Mouse (Mus musculus) activated CD4-positive, CD25-positive, alpha-beta regulatory T cell, adult 4 months (primary cell): ENCODE measurements around the gene U2af1l4. TPM values are rescaled to one million over a fixed set of nuclear protein-coding genes. Genes with fewer than 3 reads are reported as not detected.

Experiments
- ATAC-seq: one replicate; pipeline ENCODE4 v1.8.0; 2017
- polyA plus RNA-seq, 2 experiments: library from polyadenylated mRNA; unstranded; fragments of 100-300 nt; shearing (Covaris generic); gene quantifications; one replicate each; pipeline ENCODE4 v1.2.1; 2017

The U2af1l4 gene
- polyA plus RNA-seq, 2 experiments from 2014 or later = 55.1 to 58.9 TPM

DNA sequence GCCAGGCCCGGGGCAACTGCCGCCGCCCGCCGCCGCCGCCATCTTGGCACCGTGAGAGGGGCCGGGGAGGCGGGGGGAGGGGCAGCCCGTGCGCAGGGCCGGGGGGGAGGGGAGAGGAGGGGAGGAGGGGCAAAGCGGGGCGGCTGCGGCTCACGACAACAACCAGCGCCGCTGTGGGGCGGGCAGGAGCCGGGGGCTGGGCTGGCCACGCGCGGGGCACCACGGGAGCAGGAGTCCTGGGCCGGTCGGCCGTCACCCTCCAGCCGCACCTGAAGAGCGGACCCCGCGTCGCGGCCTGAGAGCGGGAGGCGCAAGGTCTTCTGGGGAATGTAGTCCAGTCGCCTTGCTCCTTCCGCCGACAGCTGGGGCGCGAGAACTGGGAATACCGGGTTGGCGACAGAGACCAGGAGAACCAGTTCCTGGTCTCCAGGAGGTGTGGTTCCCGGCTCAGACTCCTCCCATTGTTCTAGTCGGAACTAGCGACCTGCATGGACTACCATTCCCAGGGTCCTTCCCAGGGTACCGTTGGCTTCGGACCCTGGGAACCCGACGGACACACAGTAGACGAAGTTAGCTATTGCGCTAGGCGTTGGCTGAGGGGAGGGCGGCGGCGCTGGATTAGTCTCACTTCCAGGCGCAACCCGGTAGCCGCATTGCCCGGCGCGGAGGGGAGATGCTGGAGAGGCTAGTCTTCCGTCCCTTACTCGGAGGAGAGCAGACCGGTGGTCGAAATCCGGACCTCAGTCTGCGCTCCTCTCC lies 25.8 kb downstream of the U2af1l4 start, which contains the start of gene Kmt2b:
TSS of gene Kmt2b (minus strand) at position 51 of the 759 bp plus-strand sequence.
- peak; percentile 81 for ATAC-seq

- no peak for ATAC-seq
Measured at GRCm38 (mm10) chr7:30589435-30590301, 26.6 kb downstream of the U2af1l4 start.

DNA sequence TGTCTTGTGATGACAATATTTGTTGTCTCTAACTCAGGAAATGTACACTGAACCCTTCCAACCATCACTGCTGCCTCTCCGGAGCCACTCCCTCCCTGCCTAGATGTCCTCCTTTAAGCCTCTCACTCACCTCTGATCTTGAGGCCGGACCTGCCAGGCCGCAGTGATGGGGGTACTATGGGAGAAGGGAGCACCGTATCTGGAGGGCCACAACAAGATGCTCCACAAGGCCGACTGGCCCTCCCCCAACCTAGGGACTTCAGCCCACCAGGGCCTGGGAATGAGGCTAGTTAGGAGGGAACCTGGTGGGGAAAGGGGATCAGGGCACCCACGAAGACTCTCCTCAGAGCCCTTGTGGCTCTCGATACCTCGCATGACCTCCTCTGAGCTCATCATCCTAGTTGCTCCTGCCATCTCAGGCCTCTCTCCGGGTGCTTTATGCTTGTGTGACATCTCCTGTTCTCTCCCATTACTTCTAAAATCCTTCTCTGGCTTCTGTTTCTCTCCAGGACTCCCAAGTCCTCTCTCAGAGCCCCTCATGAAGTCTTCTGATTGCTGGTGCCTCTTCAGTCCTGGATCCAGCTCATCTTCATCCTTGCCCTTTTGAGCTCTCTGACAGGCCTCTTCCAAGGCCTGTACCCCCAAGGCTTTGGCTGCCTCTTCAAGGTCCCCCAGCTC lies 28.0 kb downstream of the U2af1l4 start:
- no peak for ATAC-seq

GRCm38 (mm10) chr7:30591605-30591951 lies 28.5 kb downstream of the U2af1l4 start:
- ATAC-seq = no peak

DNA sequence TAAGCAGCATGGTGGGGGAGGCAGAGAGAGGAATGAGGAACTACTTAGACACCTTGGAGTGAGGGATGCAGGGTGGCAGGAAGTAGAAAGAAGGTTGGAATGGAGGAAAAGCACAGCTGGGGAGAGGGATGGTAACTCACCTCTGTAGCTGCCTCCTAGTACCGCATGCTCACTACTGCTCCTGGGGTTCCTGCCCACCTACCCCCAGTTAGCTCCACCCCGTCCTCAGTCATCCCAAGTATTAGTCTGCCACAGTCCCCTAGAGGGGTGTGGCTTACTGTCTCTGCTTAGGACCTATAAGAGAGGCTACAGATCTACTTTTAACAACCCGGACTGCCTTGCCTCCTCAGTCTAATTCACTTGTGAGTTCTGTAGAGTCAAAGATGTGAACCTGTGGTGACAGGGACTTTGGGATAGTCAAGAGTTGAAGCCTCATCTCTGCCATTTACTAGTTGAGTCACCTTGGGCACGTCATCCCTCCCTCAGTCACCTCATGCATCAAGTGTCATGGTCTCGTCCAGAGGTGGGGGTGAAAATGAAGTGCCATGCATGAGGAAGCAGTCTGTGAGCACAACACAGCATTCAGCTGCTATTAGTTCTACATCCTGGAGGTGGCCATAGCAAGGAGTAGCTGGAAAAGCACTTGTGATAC lies 29.8 kb downstream of the U2af1l4 start:
- ATAC-seq = no peak

GRCm38 (mm10) chr7:30593579-30594509 lies 30.7 kb downstream of the U2af1l4 start:
- peak; percentile 34 for ATAC-seq

DNA sequence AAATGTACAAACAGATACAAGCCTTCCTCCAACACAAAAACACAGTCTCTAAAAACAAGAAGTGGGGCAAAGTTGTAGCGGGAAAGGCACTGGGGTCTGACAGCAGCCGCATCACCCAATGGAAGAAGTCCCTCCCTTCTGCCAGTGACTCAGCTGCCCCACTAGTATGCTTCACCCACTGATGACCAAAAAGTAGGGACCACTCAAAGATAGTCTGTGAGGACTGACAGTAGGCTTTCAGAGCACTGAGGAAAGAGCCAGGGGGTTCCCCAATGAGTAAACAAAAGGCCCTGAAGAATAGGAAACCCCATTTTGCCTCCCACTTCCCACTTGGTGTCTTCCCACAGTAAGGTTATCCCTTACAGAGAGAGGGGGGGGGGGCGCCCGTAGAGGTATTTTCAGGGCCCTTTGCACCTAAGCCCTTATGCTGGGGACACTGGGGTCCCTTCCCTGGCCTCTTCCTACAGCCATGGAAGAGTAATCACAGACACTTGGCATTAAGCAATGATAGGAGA lies 31.5 kb downstream of the U2af1l4 start:
- ATAC-seq = peak; percentile 38

DNA sequence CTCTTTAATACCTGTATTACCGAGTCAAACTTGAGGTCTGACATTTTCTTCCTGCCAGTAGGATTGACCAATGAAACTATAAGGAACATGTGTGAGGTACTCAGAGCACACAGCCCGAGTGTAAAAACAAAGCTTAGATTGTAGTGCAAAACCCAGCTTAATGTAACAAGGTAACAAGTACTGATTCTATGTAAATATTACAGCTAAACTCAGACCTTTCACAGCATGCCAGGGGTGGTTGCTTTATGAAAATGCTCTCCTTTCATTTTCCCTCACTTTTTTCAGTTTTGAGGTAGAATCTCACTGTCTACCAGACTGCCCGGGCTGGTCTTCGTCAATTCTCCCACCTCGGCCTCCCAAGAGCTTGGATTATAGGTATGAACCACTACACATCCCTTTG lies 33.0 kb downstream of the U2af1l4 start:
- no peak for ATAC-seq

DNA sequence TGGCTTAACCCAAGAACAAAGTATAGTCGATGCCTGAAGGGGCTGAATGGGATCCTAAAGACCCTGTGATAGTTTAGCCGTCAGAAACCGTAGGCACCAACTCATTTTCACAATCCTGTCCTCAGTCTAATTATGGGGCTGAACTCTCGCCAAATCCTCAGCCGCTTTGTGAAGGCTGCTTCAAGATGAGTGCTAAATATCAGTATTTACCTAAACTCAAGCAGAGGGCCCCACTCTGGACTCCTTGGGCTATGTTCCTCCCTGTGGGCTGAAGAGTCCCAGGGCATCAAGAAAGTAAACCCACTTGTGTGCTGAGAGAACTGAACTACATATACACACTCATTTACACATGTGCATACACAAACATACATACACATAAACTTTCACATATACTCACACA lies 33.7 kb downstream of the U2af1l4 start:
- no peak for ATAC-seq

- ATAC-seq = no peak
Measured at GRCm38 (mm10) chr7:30598786-30599185, 35.7 kb downstream of the U2af1l4 start, which contains the start of gene Zbtb32. Gene Zbtb32 (minus strand): TSS chr7:30598909.

DNA sequence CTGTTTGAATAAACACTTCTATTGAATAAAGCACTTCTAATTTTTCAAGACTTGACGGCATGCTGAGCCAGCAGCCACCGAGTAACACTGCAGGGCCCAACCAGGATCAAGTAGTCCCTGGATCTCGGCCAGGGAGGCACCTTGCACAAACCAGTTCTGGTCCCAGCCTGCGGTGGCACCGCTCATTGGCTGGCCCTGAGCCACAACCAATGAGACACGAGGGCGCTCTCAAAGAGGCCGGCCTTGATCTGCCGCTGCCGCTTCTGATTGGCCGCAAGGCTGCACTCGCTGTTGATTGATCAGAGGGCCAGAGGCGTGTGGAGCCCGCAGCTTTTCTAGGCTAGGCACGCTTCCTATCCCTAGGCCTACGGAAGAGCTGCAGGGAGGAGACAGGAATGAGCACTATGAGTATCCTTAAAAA lies 36.8 kb downstream of the U2af1l4 start:
- ATAC-seq = peak; percentile 90

DNA sequence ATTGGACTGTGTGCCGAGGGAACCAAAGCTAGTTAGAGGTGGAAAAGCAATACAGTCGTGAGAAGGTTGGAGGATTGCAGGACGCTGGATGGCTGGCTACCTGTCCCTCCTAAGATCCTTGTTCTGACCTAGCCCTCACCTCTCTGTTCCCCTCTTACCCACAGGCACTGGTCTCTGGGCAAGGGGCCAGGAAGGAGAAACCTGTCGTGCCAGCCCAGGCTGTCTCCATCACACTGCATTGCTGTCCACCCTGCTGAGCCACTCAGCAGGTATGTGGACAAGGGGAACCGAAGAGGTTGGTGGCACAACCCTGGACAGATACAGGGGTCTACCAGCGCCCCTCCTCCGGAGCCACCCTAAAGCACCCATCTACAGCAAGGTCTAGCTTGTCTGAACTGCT lies 37.5 kb downstream of the U2af1l4 start:
- no peak for ATAC-seq

GRCm38 (mm10) chr7:30602583-30602982 lies 39.5 kb downstream of the U2af1l4 start:
- no peak for ATAC-seq

GRCm38 (mm10) chr7:30604424-30604823 lies 41.3 kb downstream of the U2af1l4 start:
- no peak for ATAC-seq

GRCm38 (mm10) chr7:30604944-30605343 lies 41.8 kb downstream of the U2af1l4 start:
- ATAC-seq = no peak

- ATAC-seq = peak; percentile 76
Measured at GRCm38 (mm10) chr7:30607706-30608309, 44.7 kb downstream of the U2af1l4 start.

DNA sequence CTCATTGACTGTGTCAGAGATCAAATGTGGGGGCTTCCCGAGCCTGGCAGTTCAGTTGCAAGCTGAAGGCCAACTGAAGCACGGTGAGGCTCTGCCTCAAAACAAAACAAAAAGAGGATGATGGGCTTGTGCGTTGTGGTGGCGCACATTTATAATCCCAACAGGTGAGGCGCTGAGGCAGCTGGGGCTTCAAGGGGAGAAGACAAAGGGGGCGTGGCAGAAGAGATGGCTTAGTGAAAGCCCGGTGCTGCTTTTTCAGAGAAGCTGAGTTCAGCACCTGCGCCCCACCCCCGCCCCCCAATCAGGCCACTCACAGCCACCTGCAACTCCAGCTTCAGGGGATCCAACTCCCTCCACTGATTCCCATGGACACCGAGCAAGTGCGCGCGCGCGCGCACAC lies 45.4 kb downstream of the U2af1l4 start:
- ATAC-seq = no peak

GRCm38 (mm10) chr7:30610043-30610442 lies 46.9 kb downstream of the U2af1l4 start:
- ATAC-seq = no peak

DNA sequence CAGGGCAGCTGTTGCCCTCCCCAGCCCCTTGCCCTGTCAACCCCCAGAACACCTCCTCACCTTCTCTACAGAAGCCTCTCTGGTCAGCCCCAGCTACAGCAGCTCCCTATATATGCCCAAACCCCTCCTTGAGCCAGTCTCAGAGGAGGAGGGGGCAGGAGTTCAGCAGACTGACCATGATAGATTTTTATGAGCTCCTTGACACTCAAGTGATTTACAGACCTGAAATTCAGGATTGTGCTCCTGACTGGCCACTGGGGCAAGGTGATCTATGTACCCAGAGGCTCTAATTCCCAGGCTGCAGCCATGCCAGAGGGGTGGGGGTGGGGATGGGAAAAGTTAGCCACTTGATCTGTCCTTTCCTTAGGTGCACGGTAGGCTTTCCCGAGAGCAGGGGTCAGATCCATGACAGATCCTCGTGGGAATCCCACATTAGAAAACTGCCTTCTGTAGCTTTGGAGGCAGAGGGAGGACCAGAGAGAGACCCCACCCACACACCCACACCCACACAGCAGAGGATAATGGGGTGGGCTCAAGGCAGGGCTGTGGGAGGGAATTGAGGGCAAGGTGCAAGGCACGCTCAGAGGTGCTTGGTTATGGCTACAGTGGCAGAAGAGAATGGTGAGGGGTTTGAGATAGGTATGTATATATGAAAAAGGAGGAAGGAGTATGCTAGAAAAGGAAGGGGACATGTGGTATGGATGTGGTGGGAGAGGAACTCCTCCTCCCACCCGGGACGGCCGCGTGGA lies 49.7 kb downstream of the U2af1l4 start, which contains the start of gene Upk1a:
TSS of gene Upk1a (minus strand) at position 194 of the 749 bp plus-strand sequence.
- no peak for ATAC-seq
